Mouse (Mus musculus) left cerebral cortex, adult 8-10 months (tissue): Measurements from ENCODE around the gene Prkar1b. TPM values are rescaled to one million over a fixed set of nuclear protein-coding genes. Genes with fewer than 3 reads are reported as not detected.

Source experiments
- DNase-seq, 2 experiments: peaks; one replicate each; pipeline ENCODE4 v3.0.0; 2022; ENCODE audit warnings: low spot score in 2 of 2
- total RNA-seq, 4 experiments: library from RNA; stranded (reverse); gene quantifications; 2 replicates each; pipeline ENCODE4 v1.2.4; 2022

The Prkar1b gene
- total RNA-seq, 4 experiments from 2014 or later, result 670 to 720 (median 701) TPM

DNA sequence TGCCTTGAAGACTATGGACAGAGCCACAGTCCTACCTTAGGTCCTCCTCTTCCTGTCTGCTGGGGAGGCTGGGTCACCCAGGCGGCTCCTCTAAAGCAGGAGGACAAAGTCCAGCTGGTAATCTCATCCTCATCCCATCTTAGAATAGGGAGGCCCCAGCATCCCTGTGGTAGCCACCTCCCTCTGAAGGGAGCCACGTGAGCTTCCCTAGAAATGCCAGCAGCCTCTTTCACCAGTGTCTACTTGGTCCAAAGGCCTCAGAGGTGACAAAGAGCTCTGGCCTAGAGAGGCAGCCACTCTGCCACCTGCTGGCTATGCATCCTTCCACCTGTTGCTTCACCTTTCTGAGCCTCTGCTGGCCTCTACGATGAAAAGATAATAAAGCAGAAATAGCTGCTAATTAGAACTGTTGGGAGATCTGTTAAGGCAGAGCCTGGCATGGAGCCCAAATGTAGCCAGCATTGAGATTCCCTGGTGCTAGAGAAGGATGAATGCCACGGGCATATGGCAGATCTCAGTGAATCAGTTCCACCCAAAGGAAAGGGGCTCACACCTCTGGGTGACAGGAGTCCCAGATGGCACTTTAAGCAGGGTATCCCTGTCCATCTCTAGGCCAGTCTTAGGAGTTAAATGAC lies 142.5 kb downstream of the Prkar1b start:
- DNase-seq, result no peak

- no peak for DNase-seq
Observed at GRCm38 (mm10) chr5:139004588-139004987, 145.2 kb downstream of the Prkar1b start.

GRCm38 (mm10) chr5:138999716-139000115 lies 150.1 kb downstream of the Prkar1b start:
- DNase-seq, result no peak

GRCm38 (mm10) chr5:138997936-138998580 lies 151.7 kb downstream of the Prkar1b start:
- no peak for DNase-seq

DNA sequence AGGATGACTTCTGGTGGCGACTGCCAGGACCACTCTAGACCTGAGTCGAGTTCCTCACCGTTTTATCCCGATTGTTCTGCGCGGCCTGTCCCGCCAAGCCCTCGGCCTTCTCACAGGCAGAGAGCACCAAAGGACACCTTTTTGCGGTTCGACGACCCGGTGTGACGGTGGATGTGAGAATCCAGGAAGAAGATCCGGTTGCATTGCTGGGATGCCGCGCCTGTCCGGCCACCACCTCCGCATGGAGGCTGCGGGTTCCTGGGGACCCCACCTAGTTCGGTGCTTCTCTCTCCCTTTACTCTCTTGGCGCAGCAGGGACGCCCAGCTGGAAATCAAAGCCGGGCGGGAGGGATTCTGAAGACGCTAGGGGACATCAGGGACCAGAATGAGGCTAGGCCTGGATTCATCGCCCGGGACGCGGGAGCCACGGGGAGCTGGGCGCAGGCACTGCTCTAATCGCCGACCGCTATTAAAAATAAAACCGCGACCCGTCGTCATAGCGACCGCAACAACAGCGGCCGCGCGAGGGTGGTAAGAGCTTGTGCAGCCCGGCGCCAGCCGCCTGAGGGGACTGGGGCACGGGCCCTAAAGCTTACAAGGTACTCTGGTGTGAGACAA lies 152.5 kb downstream of the Prkar1b start, which contains the start of gene Pdgfa:
Gene Pdgfa, minus strand, starts transcription at position 200 of the 618 bp plus-strand sequence.
- peak in 1 of 2 experiments; percentile 53 for DNase-seq

DNA sequence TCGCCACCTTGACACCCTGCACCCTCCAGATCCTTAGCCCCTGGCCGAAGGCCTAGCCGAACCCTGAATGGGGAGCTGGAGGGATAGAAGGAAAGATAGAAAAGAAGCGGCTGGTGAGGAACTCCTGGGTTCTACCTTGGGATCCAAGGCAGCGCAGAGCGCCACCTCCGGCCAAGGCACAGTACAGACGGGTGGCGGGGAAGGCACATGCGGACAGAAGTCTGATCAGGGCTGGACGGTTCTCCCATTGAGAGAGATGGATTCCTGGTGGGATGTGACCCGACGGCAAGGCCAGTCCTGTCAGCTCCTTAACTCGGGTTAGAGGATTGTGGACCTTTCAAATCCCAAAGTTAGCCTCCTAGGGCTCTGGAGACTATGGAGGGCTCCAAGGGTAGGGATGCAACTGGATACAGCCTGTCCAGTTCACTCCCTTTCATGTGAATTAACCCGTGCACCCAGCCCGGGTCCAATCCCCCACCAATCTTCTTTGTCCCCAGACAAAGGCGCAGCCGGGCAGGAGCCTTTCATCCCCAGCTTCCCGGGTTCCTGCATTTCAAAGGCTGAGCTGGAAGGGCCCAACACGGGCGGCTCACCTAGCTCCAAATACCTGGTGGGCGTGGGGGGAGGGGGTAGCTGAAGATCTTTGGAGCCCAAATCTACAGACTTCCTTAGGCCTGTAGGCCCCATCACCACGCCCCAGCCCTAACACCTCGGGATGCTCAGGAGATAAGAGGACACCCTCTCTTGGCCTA lies 153.3 kb downstream of the Prkar1b start:
- peak in 1 of 2 experiments; percentile 43 for DNase-seq

- peak; percentile 54 to 70 for DNase-seq
Observed at GRCm38 (mm10) chr5:138995721-138996311, 154.0 kb downstream of the Prkar1b start.

DNA sequence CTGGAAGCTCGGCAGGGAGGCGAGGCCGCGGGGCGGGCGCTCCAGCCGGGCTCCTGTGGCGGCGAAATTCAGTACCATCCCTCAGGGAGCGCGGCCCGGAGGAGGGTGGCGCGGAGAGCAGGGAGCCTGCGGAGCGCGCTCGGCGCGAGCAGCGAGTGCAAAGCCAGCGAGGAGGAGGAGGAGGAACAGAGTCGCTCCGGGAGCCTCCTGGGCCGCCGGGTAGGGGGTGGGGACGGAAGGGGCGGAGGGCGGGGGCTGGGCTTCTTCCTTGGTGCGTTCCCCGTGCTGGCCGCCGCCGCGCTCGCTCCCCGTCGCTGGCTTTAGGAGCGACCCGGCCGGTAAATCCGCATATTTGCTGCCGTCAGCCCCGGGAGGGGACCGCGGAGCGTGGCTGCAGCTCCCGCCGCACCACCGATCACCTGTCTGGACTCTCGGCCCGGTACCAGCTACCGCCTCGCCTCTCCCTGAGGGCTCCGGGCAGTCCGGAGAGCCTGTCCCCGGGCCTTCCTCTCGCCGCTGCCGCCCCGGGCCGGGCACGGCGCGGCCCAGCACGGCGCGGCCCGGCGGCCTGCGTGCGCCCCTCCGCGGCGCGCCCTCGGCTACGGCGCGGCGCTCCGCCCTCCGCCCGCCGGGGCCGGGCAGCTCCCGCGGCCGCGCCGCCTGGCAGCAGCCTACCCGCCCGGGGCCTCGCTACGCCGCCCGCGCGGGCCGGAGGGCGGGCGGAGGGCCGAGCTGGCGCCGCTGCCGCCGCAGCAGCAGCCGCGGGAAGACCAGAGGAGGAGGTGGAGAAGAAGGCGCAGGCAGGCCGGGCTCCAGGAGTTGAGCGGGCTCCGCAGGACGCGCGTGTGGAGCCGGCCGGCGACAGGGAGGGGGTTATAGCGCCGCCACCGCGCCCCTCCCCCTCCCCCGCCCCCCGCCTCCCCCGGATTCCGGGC lies 154.7 kb downstream of the Prkar1b start:
- DNase-seq, result peak; percentile 62 to 65

DNA sequence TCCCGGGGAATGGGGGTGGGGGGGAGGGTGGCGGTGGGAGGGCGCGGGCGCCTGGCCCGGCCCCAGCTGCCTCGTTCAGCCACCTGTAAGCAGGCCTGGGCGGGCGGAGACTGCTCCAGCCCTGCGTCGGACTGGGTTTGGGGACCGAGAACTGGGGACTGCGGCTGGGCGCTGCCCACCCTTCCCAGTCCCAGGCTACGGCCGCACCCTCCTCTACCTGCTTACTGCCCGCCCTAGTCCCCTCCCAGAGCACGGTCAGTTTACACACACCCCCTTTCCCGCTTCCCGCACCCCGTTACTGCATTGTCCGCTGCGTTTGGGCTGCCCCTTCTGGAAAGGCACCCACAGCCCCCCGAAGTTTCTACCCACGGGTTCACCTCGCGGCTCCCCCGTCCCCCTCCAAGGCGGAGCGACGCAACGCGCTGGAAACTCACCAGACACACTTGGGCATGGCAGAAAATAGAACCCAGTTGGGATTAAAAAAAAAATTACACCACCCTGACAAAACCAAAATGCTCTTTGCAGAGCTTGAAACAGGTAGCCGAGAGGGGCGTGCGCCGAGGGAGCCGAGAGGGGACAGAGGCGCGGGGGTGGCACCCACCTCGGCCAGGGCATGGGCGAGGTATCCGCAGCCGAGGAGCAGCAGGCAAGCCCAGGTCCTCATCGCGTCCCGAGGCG lies 155.6 kb downstream of the Prkar1b start:
- peak in 1 of 2 experiments; percentile 45 for DNase-seq

DNA sequence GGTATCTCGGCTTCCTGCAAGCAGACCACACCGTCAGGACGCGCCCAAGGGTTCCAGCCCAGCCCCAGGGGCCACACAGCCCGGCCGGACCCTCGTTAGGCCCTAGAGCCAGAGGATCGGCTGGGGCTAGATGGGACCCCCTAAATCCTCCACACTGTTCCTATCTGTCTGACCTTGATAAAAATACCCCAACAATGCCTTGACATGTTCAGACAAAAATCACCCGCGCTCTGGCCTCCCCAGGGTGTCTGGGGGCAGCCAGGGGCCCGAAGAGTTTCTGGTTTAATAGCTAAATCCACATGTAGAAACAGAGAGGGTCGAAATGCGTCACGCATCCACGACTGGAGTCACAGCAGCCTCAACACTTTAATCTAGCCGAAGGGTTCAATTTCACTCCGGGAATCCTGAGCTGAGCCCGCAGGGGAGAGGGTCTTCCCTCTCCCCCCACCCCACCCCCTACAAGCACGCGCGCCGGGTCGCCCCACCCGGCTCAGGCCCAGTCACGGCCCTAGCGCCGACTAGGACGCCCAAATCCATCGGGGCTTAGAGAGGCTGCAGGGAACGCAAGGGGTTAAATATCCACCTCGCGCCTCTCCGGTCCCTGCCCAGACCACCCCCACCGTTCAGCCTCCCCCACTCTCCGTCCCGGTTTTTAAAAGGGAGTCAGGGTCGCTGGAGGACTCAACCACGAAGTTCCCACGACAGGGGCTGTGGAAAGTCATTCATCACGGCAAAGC lies 156.3 kb downstream of the Prkar1b start:
- no peak for DNase-seq

GRCm38 (mm10) chr5:138992611-138993370 lies 157.0 kb downstream of the Prkar1b start:
- no peak for DNase-seq

- no peak for DNase-seq
Observed at GRCm38 (mm10) chr5:138991734-138992133, 158.1 kb downstream of the Prkar1b start.

DNA sequence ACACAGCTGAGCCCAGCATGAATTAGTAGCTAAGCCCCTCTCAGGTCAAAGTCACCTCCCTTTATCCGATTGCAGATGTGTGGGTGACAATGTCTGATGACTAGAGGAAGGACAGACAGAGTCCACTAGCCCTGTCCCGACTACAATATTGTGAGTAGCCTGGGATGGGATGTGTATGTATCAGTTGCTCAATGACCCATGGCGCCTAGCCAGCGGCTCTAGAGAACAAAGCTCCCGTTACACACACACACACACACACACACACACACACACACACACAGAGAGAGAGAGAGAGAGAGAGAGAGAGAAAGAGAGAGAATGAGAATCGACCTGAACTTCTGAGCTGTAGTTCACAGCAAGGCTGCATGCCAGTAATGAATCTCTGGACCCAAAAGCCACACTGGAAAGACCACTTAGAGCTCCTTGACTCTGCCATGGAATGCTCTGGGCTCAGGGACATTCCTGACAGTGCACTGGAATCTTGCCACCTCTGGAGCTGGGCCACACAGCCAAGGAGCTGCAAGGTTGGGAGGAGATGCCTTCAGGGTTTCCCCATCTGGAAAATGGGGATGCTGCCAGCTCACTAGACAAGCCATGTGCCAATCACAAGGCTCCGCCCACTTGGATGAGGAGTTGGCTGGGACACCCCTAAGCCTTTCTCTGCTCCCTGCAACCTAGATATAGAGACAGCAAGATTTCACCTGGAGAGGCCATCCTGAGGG lies 159.0 kb downstream of the Prkar1b start:
- DNase-seq, result no peak

- no peak for DNase-seq
Observed at GRCm38 (mm10) chr5:138989567-138989966, 160.2 kb downstream of the Prkar1b start.

DNA sequence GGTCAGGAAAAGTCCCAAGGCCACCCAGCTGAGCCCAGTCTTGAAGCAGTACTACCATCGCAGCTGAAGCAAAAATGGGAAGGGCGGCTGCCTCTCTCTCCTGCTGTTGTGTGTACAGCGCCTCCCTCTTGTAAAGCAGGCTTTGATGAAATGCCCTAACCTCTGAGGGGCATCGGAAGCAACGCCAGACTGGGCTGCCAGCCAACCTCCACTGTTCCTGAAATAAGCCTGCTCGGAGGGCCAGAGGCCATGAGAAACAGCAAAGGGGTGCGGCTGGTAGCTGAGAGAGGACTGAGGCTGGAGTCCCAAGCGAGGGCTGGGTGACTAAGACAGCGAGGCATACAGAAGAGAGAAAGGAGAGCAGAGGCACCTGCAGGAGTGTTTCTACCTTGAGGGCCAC lies 161.0 kb downstream of the Prkar1b start:
- DNase-seq, result no peak

GRCm38 (mm10) chr5:138987994-138988393 lies 161.8 kb downstream of the Prkar1b start:
- DNase-seq, result no peak

GRCm38 (mm10) chr5:138981921-138982320 lies 167.9 kb downstream of the Prkar1b start:
- no peak for DNase-seq

GRCm38 (mm10) chr5:138980608-138981007 lies 169.2 kb downstream of the Prkar1b start:
- DNase-seq, result no peak
